Mouse (Mus musculus): ENCODE measurements at regions not wholly inside any gene's neighbourhood (a gene's known extent, or its start where the extent isn't known, plus 50 kb on each side); places are given as distances from the start of the nearest gene placed in this dataset.

- TF ChIP-seq CTCF (IDR thresholded peaks at IDR 0.05; ENCODE audit: control insufficient read depth, insufficient read depth, insufficient read length) = no peak
- no peak for TF ChIP-seq CEBPB (IDR thresholded peaks at IDR 0.05; ENCODE audit: low read depth)
- no peak for TF ChIP-seq FOSL1 (IDR thresholded peaks at IDR 0.05; ENCODE audit: insufficient read depth, low read length, poor library complexity, severe bottlenecking)
- no peak for TF ChIP-seq MYOG (IDR thresholded peaks at IDR 0.05; ENCODE audit: control insufficient read depth, extremely low read depth, insufficient read length)
- no peak for TF ChIP-seq MAX (IDR thresholded peaks at IDR 0.05)
- TF ChIP-seq MYOD1 (IDR thresholded peaks at IDR 0.05; ENCODE audit: control insufficient read depth, insufficient read length, low read depth) = no peak
- TF ChIP-seq USF1 (IDR thresholded peaks at IDR 0.05; ENCODE audit: low read depth) = no peak
These were observed 216.1 kb upstream of the Map3k1 start for GRCm38 (mm10) chr13:112024667-112025585.
